Mouse (Mus musculus) embryonic fibroblast, embryonic 13.5 days (primary cell): ENCODE results near the gene Usp32. TPM values are rescaled to one million over a fixed set of nuclear protein-coding genes. Genes with fewer than 3 reads are reported as not detected.

Source experiments
- H3K27ac ChIP-seq: 2 replicates; pipeline ENCODE4 v1.5.1; 2012; ENCODE audit warnings: low read length, control low read depth, inconsistent platforms; ENCODE audit not compliant: insufficient read depth
- H3K4me1 ChIP-seq: 2 replicates; pipeline ENCODE4 v1.6.1; 2011; ENCODE audit warnings: low read length; ENCODE audit not compliant: control insufficient read depth, insufficient read depth
- H3K4me3 ChIP-seq: 2 replicates; pipeline ENCODE4 v1.5.1; 2011; ENCODE audit warnings: mild to moderate bottlenecking, control low read depth, low read length; ENCODE audit not compliant: insufficient read depth
- CTCF ChIP-seq: IDR thresholded peaks from 2 replicates; pipeline ENCODE4 v1.5.1; 2011; ENCODE audit warnings: mild to moderate bottlenecking, control low read depth, low read length, moderate library complexity, borderline replicate concordance; ENCODE audit not compliant: insufficient read depth
- POLR2A ChIP-seq: IDR thresholded peaks from 2 replicates; pipeline ENCODE4 v1.6.1; 2011; ENCODE audit warnings: low read depth, mild to moderate bottlenecking, control low read depth, low read length, moderate library complexity
- polyA plus RNA-seq: library from polyadenylated mRNA; stranded (reverse); fragments of >200 nt; gene quantifications from 2 replicates; pipeline ENCODE4 v1.2.4, GENCODE M21; 2011; ENCODE audit warnings: low read depth; ENCODE audit not compliant: missing spikeins, insufficient read length

Gene Usp32
- polyA plus RNA-seq, 1 experiment, result 49.9 TPM

DNA sequence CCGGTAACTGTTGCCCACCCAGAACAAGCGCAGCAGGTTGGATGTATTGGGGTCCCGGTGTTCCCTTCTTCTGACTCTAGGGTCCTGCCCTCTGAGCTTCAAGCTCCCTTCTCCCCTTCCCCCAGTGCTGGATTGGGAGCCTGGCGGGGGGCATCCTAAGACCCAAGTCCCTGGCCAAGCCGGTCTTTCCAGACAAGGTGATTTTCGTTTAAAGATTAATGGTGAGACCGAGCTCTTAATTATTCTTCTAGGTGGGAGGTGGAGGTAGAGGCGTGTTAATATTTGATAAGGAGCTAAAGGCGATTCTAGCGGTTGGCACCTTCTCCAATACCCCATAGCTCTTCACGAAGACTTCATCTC is 181.7 kb downstream of the Usp32 start:
- Histone ChIP-seq H3K4me3 (no peak overlapping the region), H3K4me1 (no peaks in the 10 kb centered on the region), H3K27ac (no peak overlapping the region)
- TF ChIP-seq POLR2A (no peak), CTCF (no peak)

GRCm38 (mm10) chr11:84957591-84958270 is 182.2 kb downstream of the Usp32 start, which contains the start of gene Car4:
Gene Car4, plus strand, starts transcription at chr11:84957786.
- TF ChIP-seq POLR2A (no peak), CTCF (no peak)

GRCm38 (mm10) chr11:84957171-84957570 is 182.8 kb downstream of the Usp32 start:
- no peak overlapping the region for H3K4me3 ChIP-seq
- no peak overlapping the region for H3K27ac ChIP-seq
- no peaks in the 10 kb centered on the region for H3K4me1 ChIP-seq
- TF ChIP-seq CTCF, result no peak
- TF ChIP-seq POLR2A, result no peak

More at GRCm38 (mm10) chr11:84957591-84958270, 182.2 kb downstream of the Usp32 start, which contains the start of gene Car4:
- H3K4me3 ChIP-seq, result no peak within 1 kb of the TSS
- H3K27ac ChIP-seq, result no peak within 1 kb of the TSS
- no peaks in the 10 kb centered on the region for H3K4me1 ChIP-seq

DNA sequence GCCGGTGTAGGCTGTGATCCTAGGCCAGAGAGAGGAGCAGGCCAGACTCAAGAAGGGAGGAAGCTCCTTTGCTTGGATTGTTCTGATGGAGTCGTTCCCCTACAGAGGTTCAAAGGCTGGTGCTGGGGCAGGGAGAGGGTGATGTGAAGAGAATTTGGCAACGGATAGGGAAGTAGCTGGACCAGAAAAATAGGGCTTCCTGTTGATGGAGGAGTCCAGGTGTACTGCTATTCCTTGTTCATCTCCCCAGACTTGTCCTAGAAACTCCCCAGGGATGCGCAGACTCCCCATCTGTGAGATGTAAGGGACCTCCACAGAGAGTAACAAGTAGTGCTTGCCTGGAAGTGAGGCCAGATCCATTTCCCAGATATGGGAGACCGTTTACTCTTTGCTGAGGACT is 183.6 kb downstream of the Usp32 start:
- TF ChIP-seq POLR2A (no peak), CTCF (no peak)

GRCm38 (mm10) chr11:84952611-84953010 is 187.3 kb downstream of the Usp32 start:
- Histone ChIP-seq H3K4me1 (no peaks in the 10 kb centered on the region), H3K27ac (no peak overlapping the region)

More for the DNA sequence above, 183.6 kb downstream of the Usp32 start:
- Histone ChIP-seq H3K4me3 (no peak overlapping the region), H3K27ac (no peak overlapping the region), H3K4me1 (no peaks in the 10 kb centered on the region)

DNA sequence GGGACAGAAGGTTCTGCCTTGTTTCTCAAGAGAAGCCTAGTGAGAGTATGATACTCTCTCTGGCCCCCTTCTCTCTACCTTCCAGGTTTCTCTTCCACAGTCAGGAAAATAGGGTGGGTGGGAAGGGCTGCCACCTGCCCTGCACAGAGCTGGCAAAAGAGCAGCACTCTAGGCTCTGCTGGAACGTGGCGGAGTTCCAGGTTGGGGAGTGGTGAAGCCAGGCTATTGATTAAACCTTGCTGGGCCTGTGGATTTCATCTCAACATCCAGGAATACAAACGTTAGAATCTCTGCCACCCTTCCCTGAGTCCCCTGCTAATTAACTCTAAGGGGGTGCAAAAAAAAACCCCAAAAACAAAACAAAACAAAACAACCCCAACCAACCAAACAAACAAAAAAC is 191.4 kb downstream of the Usp32 start:
- no peak overlapping the region for H3K27ac ChIP-seq
- no peak for TF ChIP-seq POLR2A
- no peak for TF ChIP-seq CTCF
- no peak overlapping the region for H3K4me3 ChIP-seq

More at GRCm38 (mm10) chr11:84952611-84953010, 187.3 kb downstream of the Usp32 start:
- no peak overlapping the region for H3K4me3 ChIP-seq
- TF ChIP-seq POLR2A (no peak), CTCF (no peak)

GRCm38 (mm10) chr11:84948114-84948513 is 191.8 kb downstream of the Usp32 start:
- Histone ChIP-seq H3K4me3 (no peak overlapping the region), H3K4me1 (no peaks in the 10 kb centered on the region), H3K27ac (no peak overlapping the region)
- TF ChIP-seq CTCF, result no peak
- no peak for TF ChIP-seq POLR2A

More for the DNA sequence above, 191.4 kb downstream of the Usp32 start:
- no peaks in the 10 kb centered on the region for H3K4me1 ChIP-seq

- no peak overlapping the region for H3K27ac ChIP-seq
- TF ChIP-seq POLR2A (no peak), CTCF (no peak)
- no peaks in the 10 kb centered on the region for H3K4me1 ChIP-seq
- no peak overlapping the region for H3K4me3 ChIP-seq
Observed at GRCm38 (mm10) chr11:84947206-84947605, 192.8 kb downstream of the Usp32 start.

GRCm38 (mm10) chr11:84945841-84946240 is 194.1 kb downstream of the Usp32 start:
- H3K27ac ChIP-seq, result no peak overlapping the region
- H3K4me1 ChIP-seq, result no peaks in the 10 kb centered on the region

GRCm38 (mm10) chr11:84944639-84945435 is 195.1 kb downstream of the Usp32 start:
- TF ChIP-seq POLR2A, result no peak
- TF ChIP-seq CTCF, result no peak
- H3K4me3 ChIP-seq, result no peak overlapping the region
- no peaks in the 10 kb centered on the region for H3K4me1 ChIP-seq
- no peak overlapping the region for H3K27ac ChIP-seq

More at GRCm38 (mm10) chr11:84945841-84946240, 194.1 kb downstream of the Usp32 start:
- TF ChIP-seq POLR2A (no peak), CTCF (no peak)
- no peak overlapping the region for H3K4me3 ChIP-seq
